9 mouse cellular contexts compared by ENCODE assay signal in the genomic region with DNA sequence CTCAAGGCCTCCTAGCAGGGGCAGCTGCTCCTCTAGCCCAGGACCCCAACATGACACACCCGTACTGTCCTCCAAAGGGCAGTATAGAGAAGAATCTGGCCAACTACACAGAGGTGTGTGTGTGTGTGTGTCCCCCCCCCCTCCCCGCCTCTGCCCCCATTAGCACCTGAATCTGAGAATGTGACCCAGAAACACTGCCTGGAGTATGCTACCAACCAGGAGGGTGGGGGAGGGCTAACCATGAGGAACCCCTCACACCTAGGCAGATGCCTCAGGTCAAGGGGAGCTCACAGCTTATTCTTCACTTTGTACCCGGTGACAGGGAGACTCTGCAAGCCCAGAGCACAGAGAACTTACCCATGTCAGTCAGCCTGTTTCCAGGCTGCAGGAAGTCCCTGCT. TPM values are rescaled to one million over a fixed set of nuclear protein-coding genes. Genes with fewer than 3 reads are reported as not detected.
A peak's percentile ranks its signal among the peaks of the same experiment; 100 is the strongest.
DNase-seq lines count a peak whose midpoint lies in the region; ATAC-seq and TF ChIP-seq lines count a peak whose summit lies in the region.
"Had no signal": no experiment of that assay in that cellular context is flagged by ENCODE, and none has a peak within 500 bp of the region (broad histone marks: within the 10 kb centered on the region; RNA-seq: fewer than 3 reads in every experiment).

No protein-coding gene starts in this region.

- no peak for TF ChIP-seq CTCF in liver, adult 2 months (IDR thresholded peaks at IDR 0.05; ENCODE audit: low read depth, low read length)

- DNase-seq in liver, adult 2 months (ENCODE audit: extremely low read depth, low read depth, low spot score), result no peak
- no peak for DNase-seq in liver
- no peak for DNase-seq in thymus, postnatal 25 days
- DNase-seq in kidney, postnatal 14 days, result no peak
- DNase-seq in adrenal gland, postnatal 10 days, result no peak

- TF ChIP-seq POLR2A in liver, adult 2 months (IDR thresholded peaks at IDR 0.05; ENCODE audit: extremely low read depth, insufficient read depth, low read length), result no peak

- peaks cover 9% of the 10 kb centered on the region; the same call in 1 of the 2 replicates for H3K36me3 ChIP-seq in liver, adult 2 months (ENCODE audit: control insufficient read depth, insufficient read depth, low read length)
- H3K36me3 ChIP-seq in embryonic facial prominence, embryonic 15.5 days, result peaks cover 36% of the 10 kb centered on the region
- peaks cover 17% of the 10 kb centered on the region for H3K36me3 ChIP-seq in intestine, embryonic 16.5 days (ENCODE audit: control insufficient read depth, insufficient read depth, low read length)
- peaks cover 25% of the 10 kb centered on the region for H3K36me3 ChIP-seq in neural tube, embryonic 12.5 days

- H3K9me3 ChIP-seq in embryonic facial prominence, embryonic 15.5 days (replicated peaks), result no peaks in the 10 kb centered on the region
- H3K9me3 ChIP-seq in intestine, embryonic 16.5 days (ENCODE audit: control insufficient read depth, low read length), result no peaks in the 10 kb centered on the region
- H3K9me3 ChIP-seq in neural tube, embryonic 12.5 days, result no peaks in the 10 kb centered on the region

- peak overlapping the region; percentile 93 for H3K9ac ChIP-seq in liver, adult 2 months (ENCODE audit: low read depth, low read length)
- H3K9ac ChIP-seq in embryonic facial prominence, embryonic 15.5 days, result peak overlapping the region; percentile 74; the same call in 1 of the 2 replicates
- H3K9ac ChIP-seq in intestine, embryonic 16.5 days (ENCODE audit: low read depth, low read length), result peak overlapping the region; percentile 89
- H3K9ac ChIP-seq in neural tube, embryonic 12.5 days, result peak overlapping the region; percentile 86; the same call in 1 of the 2 replicates

- ATAC-seq in embryonic facial prominence, embryonic 15.5 days (ENCODE audit: insufficient number of reproducible peaks, low FRiP score, low TSS enrichment, low read depth), result no peak
- ATAC-seq in intestine, embryonic 16.5 days, result no peak
- ATAC-seq in neural tube, embryonic 12.5 days (ENCODE audit: low FRiP score, low read depth), result no peak

- peak overlapping the region; percentile 21 for H3K27ac ChIP-seq in liver, adult 2 months (replicated peaks; ENCODE audit: insufficient read depth, low read depth, low read length)
- H3K27ac ChIP-seq in embryonic facial prominence, embryonic 15.5 days (replicated peaks), result peak overlapping the region; percentile 100
- peak overlapping the region; percentile 100 for H3K27ac ChIP-seq in intestine, embryonic 16.5 days (ENCODE audit: low read length)
- H3K27ac ChIP-seq in neural tube, embryonic 12.5 days, result no peak overlapping the region

- H3K79me2 ChIP-seq in liver, adult 2 months (ENCODE audit: control insufficient read depth, insufficient read depth, low read length), result peaks cover 20% of the 10 kb centered on the region; the same call in 1 of the 2 replicates

- WGBS in liver, adult 2 months, result 77% methylated on average over 3 of the region's 3 CpGs
- 63% methylated on average over 3 of the region's 3 CpGs for WGBS in embryonic facial prominence, embryonic 15.5 days
- WGBS in intestine, embryonic 16.5 days, result 63% methylated on average over 3 of the region's 3 CpGs
- 90% methylated on average over 3 of the region's 3 CpGs for WGBS in neural tube, embryonic 12.5 days

- H3K27me3 ChIP-seq in liver, adult 2 months (ENCODE audit: control insufficient read depth, insufficient read depth, low read length), result no peaks in the 10 kb centered on the region
- H3K27me3 ChIP-seq in embryonic facial prominence, embryonic 15.5 days, result no peaks in the 10 kb centered on the region
- H3K27me3 ChIP-seq in intestine, embryonic 16.5 days (replicated peaks; ENCODE audit: control insufficient read depth, insufficient read depth, low read length), result no peaks in the 10 kb centered on the region
- no peaks in the 10 kb centered on the region for H3K27me3 ChIP-seq in neural tube, embryonic 12.5 days (replicated peaks)

- peak overlapping the region; percentile 71 for H3K4me2 ChIP-seq in embryonic facial prominence, embryonic 15.5 days (replicated peaks)
- H3K4me2 ChIP-seq in intestine, embryonic 16.5 days (ENCODE audit: low read depth, low read length), result peak overlapping the region; percentile 88
- peak overlapping the region; percentile 82 for H3K4me2 ChIP-seq in neural tube, embryonic 12.5 days (replicated peaks)

- peaks cover 27% of the 10 kb centered on the region for H3K4me1 ChIP-seq in liver, adult 2 months (ENCODE audit: control insufficient read depth, insufficient read depth, low read length)
- peaks cover 48% of the 10 kb centered on the region for H3K4me1 ChIP-seq in embryonic facial prominence, embryonic 15.5 days
- peaks cover 43% of the 10 kb centered on the region for H3K4me1 ChIP-seq in intestine, embryonic 16.5 days (ENCODE audit: control insufficient read depth, insufficient read depth, low read length)
- peaks cover 38% of the 10 kb centered on the region for H3K4me1 ChIP-seq in neural tube, embryonic 12.5 days

- H3K4me3 ChIP-seq in liver, adult 2 months (ENCODE audit: insufficient read depth, low read depth, low read length), result no peak overlapping the region
- peak overlapping the region; percentile 87 for H3K4me3 ChIP-seq in embryonic facial prominence, embryonic 15.5 days (replicated peaks)
- peak overlapping the region; percentile 79 for H3K4me3 ChIP-seq in intestine, embryonic 16.5 days (ENCODE audit: low read length)
- H3K4me3 ChIP-seq in neural tube, embryonic 12.5 days, result peak overlapping the region; percentile 83

RNA-seq across cellular contexts. Expression of gene Ubald1, which starts 2.4 kb away (rescaled TPM):
- 4.0 and 7.1 TPM in 2 replicates for total RNA-seq in liver, adult 2 months (2014; rRNA removed)
- polyA plus RNA-seq in liver, adult 2 months (2012; rRNA removed), result 13.6 and 15.5 TPM in 2 replicates
- 43.8 and 51.3 TPM in 2 replicates for polyA plus RNA-seq in embryonic facial prominence, embryonic 15.5 days (2015; fragmentation: Nextera tagmentation; extraction: Ambion mirVana)
- 33.7 and 35.5 TPM in 2 replicates for polyA plus RNA-seq in intestine, embryonic 16.5 days (2015; fragmentation: Nextera tagmentation; extraction: Ambion mirVana)
- 41.9 and 45.0 TPM in 2 replicates for polyA plus RNA-seq in neural tube, embryonic 12.5 days (2016; fragmentation: Nextera tagmentation; extraction: Ambion mirVana)
- total RNA-seq in adrenal gland, postnatal 10 days (2021), result 10 to 100 TPM; 29.2 to 31.3 TPM

RNA-seq across cellular contexts. Expression of gene Mgrn1, which starts 8.3 kb away (rescaled TPM):
- total RNA-seq in liver, adult 2 months (2014; rRNA removed), result 28.2 and 42.8 TPM in 2 replicates
- 59.0 and 71.0 TPM in 2 replicates for polyA plus RNA-seq in liver, adult 2 months (2012; rRNA removed)
- polyA plus RNA-seq in embryonic facial prominence, embryonic 15.5 days (2015; fragmentation: Nextera tagmentation; extraction: Ambion mirVana), result 84.1 and 87.0 TPM in 2 replicates
- polyA plus RNA-seq in intestine, embryonic 16.5 days (2015; fragmentation: Nextera tagmentation; extraction: Ambion mirVana), result 82.7 and 84.6 TPM in 2 replicates
- polyA plus RNA-seq in neural tube, embryonic 12.5 days (2016; fragmentation: Nextera tagmentation; extraction: Ambion mirVana), result 92.5 and 93.3 TPM in 2 replicates
- 100 to 1,000 TPM in 1 of 2 experiments, 10 to 100 TPM in 1; 88.0 to 106 TPM for total RNA-seq in adrenal gland, postnatal 10 days (2021)

RNA-seq across cellular contexts. Expression of gene 4930562C15Rik, which starts 42.5 kb away (rescaled TPM):
- not detected in 2 replicates for total RNA-seq in liver, adult 2 months (2014; rRNA removed)
- not detected in 2 replicates for polyA plus RNA-seq in liver, adult 2 months (2012; rRNA removed)
- polyA plus RNA-seq in embryonic facial prominence, embryonic 15.5 days (2015; fragmentation: Nextera tagmentation; extraction: Ambion mirVana), result 0.32 and 0.63 TPM in 2 replicates
- 0.09 and 0.22 TPM in 2 replicates for polyA plus RNA-seq in intestine, embryonic 16.5 days (2015; fragmentation: Nextera tagmentation; extraction: Ambion mirVana)
- 0.27 and 0.51 TPM in 2 replicates for polyA plus RNA-seq in neural tube, embryonic 12.5 days (2016; fragmentation: Nextera tagmentation; extraction: Ambion mirVana)
- not detected for total RNA-seq in adrenal gland, postnatal 10 days (2021)
- total RNA-seq: adrenal gland, postnatal 14 days had no signal
